Mouse (Mus musculus) hindbrain, embryonic 14.5 days (tissue): ENCODE data around the gene Fam71e2. TPM values are rescaled to one million over a fixed set of nuclear protein-coding genes. Genes with fewer than 3 reads are reported as not detected.

Experiments used
- ATAC-seq: fragments of 200-750 bp; cut with Nextera tagmentation; 2 replicates; pipeline ENCODE4 v1.8.0; 2017; ENCODE audit warnings: moderate number of reproducible peaks, mild to moderate bottlenecking, moderate TSS enrichment, moderate library complexity; ENCODE audit not compliant: low FRiP score
- DNase-seq: peaks from one replicate; pipeline ENCODE4 v3.0.0-alpha.2; 2015; ENCODE audit warnings: low spot score
- H3K27ac ChIP-seq: fragments of 300-500 bp; sonication (generic); 2 replicates; pipeline ENCODE4 v1.5.1; 2014; ENCODE audit warnings: mild to moderate bottlenecking, moderate library complexity
- H3K27me3 ChIP-seq: fragments of 300-500 bp; sonication (generic); 2 replicates; pipeline ENCODE4 v1.6.1; 2014; ENCODE audit warnings: mild to moderate bottlenecking, low read length, mixed read lengths; ENCODE audit not compliant: control insufficient read depth, insufficient read depth
- H3K36me3 ChIP-seq: fragments of 300-500 bp; sonication (generic); replicated peaks from 2 replicates; pipeline ENCODE4 v1.6.1; 2014; ENCODE audit not compliant: control insufficient read depth, insufficient read depth
- H3K4me1 ChIP-seq: fragments of 300-500 bp; sonication (generic); replicated peaks from 2 replicates; pipeline ENCODE4 v1.6.1; 2014; ENCODE audit warnings: antibody characterized with exemption, low read length, mixed read lengths; ENCODE audit not compliant: control insufficient read depth, insufficient read depth
- H3K4me2 ChIP-seq: fragments of 300-500 bp; sonication (generic); replicated peaks from 2 replicates; pipeline ENCODE4 v1.6.1; 2014; ENCODE audit warnings: mild to moderate bottlenecking, moderate library complexity
- H3K4me3 ChIP-seq: fragments of 300-500 bp; sonication (generic); replicated peaks from 2 replicates; pipeline ENCODE4 v1.5.1; 2014; ENCODE audit warnings: mild to moderate bottlenecking, low read length
- H3K9ac ChIP-seq: fragments of 300-500 bp; sonication (generic); 2 replicates; pipeline ENCODE4 v1.6.1; 2014
- H3K9me3 ChIP-seq: fragments of 300-500 bp; sonication (generic); 2 replicates; pipeline ENCODE4 v1.6.1; 2016; ENCODE audit warnings: low read length; ENCODE audit not compliant: control insufficient read depth
- WGBS: fragments of 180-500 bp; shearing (Covaris S2); extraction: QIAGEN DNeasy Blood & Tissue Kit; methylation state at CpG from one replicate; pipeline ENCODE4 v1.1.7; 2014; 5-methylcytosine and 5-hydroxymethylcytosine counted together
- polyA plus RNA-seq: library from polyadenylated mRNA; unstranded; fragments of >200 nt; fragmentation: Nextera tagmentation; extraction: Ambion mirVana; gene quantifications from 2 replicates; pipeline ENCODE4 v1.2.1, GENCODE M21; 2014

Gene Fam71e2
- polyA plus RNA-seq, 1 experiment from 2014 or later: not detected

DNA sequence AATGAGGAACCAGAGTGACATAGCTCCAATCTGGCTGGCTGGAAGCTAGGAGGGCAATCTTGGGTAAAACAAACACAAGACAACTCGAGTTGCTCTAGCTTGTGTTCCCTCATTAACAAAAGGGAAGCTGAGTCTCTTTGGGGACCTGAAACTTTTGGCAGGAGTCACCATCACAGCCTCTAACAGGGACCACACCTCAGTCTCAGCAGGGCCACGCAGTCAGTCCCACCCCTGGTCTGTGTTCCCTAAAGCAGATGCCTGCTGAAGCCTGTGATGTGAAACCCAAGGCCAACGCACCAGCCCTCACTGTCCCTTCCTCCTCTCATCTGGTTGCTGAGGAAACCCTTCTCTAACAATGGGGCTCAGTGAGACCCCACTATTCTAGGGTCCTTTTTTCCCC lies 11.0 kb upstream of the Fam71e2 start:
- peaks cover 24% of the 10 kb centered on the region for H3K27me3 ChIP-seq
- no peak overlapping the region for H3K27ac ChIP-seq
- WGBS: 64% methylated on average over 3 of the region's 3 CpGs
- H3K36me3 ChIP-seq: no peaks in the 10 kb centered on the region
- no peak for ATAC-seq
- H3K4me3 ChIP-seq: no peak overlapping the region
- no peak overlapping the region for H3K4me2 ChIP-seq
- DNase-seq: no peak
- 0 out of 2 replicates have a peak, but pooled peaks cover 5% of the 10 kb centered on the region for H3K4me1 ChIP-seq
- no peak overlapping the region for H3K9ac ChIP-seq
- no peaks in the 10 kb centered on the region for H3K9me3 ChIP-seq

DNA sequence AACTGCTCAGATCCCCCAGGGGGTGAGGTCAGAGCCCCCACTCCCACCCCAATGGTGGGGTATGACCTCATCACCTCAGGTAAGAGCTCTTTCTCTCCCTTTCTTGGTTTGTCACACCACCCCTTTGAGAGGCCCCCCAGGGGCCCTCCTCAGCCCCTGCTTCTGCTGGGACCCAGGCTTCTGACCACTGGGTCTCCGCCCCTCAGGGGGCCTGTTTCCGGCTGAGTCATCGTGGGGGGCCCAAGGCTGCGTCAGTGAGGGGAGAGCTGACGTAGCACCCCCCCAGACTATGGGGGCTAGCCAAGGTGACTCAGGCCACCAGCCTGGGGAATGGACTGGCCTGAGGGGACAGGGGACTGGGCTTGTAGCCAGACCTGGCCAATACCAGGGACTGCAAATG lies 8.8 kb upstream of the Fam71e2 start:
- ATAC-seq (no peak), DNase-seq (no peak)
- no peak overlapping the region for H3K9ac ChIP-seq
- H3K27me3 ChIP-seq: peaks cover 46% of the 10 kb centered on the region
- no peak overlapping the region for H3K4me3 ChIP-seq
- H3K9me3 ChIP-seq: no peaks in the 10 kb centered on the region
- no peak overlapping the region for H3K27ac ChIP-seq
- WGBS: 62% methylated on average over 5 of the region's 5 CpGs
- 0 out of 2 replicates have a peak, but pooled peaks cover 5% of the 10 kb centered on the region for H3K4me1 ChIP-seq
- no peak overlapping the region for H3K4me2 ChIP-seq
- H3K36me3 ChIP-seq: no peaks in the 10 kb centered on the region

DNA sequence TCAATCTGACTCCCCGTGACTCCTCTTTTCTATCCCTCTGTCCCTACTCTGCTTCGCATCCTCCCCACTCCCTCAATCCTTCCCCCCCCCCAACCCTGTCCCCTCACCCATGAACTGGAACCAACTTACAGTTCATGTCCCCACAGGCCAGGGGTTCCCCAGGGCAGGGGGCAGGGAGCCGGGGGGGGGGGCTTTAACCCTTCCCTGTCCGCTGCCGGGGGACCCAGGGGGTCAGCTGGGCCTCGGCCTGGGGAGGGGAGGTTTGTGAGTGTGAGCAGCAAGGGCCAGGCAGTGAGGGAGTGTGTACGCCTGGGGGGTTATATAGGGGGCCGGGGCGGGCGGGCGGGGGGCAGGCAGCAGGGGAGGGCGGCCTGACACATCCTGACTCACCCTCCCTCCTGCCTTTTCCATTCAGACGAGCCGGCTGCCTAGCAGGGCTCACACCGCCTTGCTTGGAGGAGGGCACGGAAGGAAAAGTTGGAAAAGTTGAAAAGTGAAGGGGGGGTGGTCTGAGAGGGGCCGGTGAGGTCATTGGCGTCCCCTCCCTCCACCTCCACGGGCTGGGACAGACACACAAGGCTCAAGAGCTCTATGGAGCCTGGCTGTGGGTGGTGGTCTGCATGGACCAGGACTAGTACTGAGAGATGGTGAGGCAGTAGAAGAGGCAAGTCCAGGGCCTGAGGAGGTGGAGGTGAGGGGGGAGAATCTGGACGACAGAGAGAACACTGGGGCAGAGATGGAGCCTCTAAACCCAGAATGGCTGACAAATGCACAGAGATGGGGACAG lies 6.9 kb upstream of the Fam71e2 start:
- no peak overlapping the region for H3K4me3 ChIP-seq
- WGBS: 4% methylated on average over 19 of the region's 20 CpGs

DNA sequence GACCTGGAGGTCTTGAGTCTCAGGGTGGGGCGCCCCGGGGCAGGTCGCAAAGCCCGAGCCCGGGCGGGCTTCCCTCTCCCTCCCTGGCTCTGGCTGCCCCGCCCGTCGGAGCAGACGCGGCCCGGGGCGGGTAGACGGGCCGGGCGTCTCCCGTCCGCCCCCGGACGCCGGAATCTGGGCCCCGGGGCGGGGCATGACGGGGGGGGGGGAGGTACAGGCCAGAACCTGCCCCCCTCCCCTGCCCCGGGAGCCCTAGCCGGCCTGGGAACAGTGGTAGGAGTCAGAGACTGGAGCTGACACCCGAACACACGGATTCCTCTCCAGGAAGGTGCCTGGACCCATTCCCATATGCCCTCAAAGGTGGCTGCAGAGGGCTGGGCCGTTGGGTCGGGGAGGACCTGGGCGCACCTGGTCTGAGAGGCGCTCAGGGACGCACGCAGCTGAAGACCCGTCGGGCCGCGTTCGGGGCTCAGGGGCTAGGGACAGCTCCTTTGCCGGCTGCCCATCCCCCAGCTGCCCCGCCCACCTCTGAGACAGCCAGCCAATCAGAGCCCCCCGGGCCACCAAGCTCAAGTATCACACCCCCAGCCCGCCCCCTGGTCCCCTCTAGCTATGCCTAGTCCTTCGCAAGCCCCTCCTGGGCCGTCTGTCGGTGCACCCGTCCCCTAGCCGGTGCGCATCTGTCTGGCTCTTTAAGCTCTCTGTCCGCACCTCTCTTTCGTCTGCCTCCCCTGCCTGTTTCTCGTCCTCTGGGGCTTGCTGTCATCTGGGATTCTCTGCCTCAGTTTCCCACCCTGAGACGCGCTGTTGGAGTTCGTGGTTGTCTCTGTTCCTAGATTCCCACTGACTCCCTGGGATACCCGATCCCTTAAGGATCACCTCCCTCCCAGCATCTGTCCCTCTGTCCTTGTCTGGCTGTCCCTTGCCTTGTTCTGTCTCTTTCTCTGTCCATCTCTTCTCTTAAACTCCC lies 6.0 kb upstream of the Fam71e2 start:
- H3K4me3 ChIP-seq: peak overlapping the region; percentile 34
- WGBS: 1% methylated on average over 35 of the region's 56 CpGs

More for the DNA sequence above, 6.9 kb upstream of the Fam71e2 start:
- no peak for DNase-seq
- no peaks in the 10 kb centered on the region for H3K36me3 ChIP-seq
- no peak overlapping the region for H3K9ac ChIP-seq
- H3K4me1 ChIP-seq: 0 out of 2 replicates have a peak, but pooled peaks cover 5% of the 10 kb centered on the region
- no peak for ATAC-seq
- H3K27me3 ChIP-seq: peaks cover 51% of the 10 kb centered on the region
- H3K9me3 ChIP-seq: no peaks in the 10 kb centered on the region
- H3K4me2 ChIP-seq: no peak overlapping the region
- no peak overlapping the region for H3K27ac ChIP-seq

DNA sequence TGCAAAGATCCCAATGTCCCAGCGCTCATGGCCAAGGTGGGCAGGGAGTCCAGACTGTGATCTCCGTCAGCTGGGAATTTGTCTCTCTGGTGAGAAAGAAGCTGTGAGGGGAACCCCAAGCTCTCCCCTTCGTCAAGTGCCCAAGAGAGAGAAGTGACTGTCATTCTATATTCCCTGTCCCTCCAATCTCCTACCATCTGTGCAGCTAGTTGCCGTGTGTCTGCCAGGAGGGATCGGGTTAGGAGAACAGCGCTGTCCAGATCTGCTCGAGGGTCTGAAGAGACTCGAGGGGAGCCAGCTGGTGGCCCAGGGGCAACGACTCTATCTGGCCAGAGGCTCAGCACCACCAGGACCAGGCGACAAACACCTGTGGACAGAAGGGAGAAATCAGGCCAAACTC lies 5.0 kb upstream of the Fam71e2 start:
- H3K4me3 ChIP-seq: no peak overlapping the region
- peaks cover 51% of the 10 kb centered on the region for H3K27me3 ChIP-seq
- H3K9ac ChIP-seq: no peak overlapping the region
- ATAC-seq (no peak), DNase-seq (no peak)
- no peak overlapping the region for H3K27ac ChIP-seq
- H3K36me3 ChIP-seq: no peaks in the 10 kb centered on the region
- H3K9me3 ChIP-seq: no peaks in the 10 kb centered on the region
- H3K4me1 ChIP-seq: 0 out of 2 replicates have a peak, but pooled peaks cover 5% of the 10 kb centered on the region
- no peak overlapping the region for H3K4me2 ChIP-seq
- 54% methylated on average over 10 of the region's 10 CpGs for WGBS

More for the DNA sequence above, 6.0 kb upstream of the Fam71e2 start:
- DNase-seq (peak; percentile 47), ATAC-seq (peak; percentile 71)
- Histone ChIP-seq H3K4me2 (peak overlapping the region; percentile 51), H3K9ac (peak overlapping the region; percentile 22), H3K27ac (no peak overlapping the region), H3K36me3 (no peaks in the 10 kb centered on the region), H3K9me3 (no peaks in the 10 kb centered on the region), H3K4me1 (0 out of 2 replicates have a peak, but pooled peaks cover 5% of the 10 kb centered on the region), H3K27me3 (peaks cover 51% of the 10 kb centered on the region)

DNA sequence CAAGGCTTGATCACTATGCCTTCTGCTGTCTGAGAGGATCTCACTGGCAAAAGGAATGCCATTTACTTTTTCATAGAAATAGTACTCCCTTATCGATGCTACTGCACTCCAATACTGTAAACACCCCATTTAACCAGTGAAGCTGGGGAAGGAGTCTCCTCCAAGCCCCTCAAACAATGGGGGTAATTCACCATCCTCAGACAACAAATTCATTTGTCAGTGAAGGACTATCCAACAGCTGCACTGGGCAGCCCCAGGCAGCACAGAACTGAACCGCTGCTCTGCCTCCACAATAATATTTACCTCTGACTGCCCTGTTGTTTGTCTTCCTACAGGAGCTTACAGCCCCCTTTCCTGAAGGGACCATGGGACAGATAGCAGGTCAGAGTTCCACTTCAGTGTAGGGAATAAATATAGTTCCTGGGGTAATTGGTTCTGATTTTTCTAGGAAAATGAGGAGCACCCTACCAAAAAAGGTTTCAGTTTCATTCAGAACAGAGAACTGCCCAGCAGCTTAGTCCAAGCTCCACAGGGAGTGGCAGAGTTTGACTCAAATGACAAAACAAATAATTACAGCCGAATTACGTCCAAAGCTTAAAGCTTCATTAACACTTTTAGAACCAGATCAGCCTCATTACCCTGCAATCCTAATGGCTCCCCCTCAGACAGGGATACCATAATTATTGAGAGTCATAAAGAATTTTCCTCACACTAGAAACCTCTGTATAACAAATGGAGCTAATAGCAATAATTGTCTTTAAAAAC lies 6.0 kb downstream of the Fam71e2 start:
- ATAC-seq (no peak), DNase-seq (no peak)
- no peak overlapping the region for H3K4me2 ChIP-seq
- H3K4me3 ChIP-seq: no peak overlapping the region
- H3K9me3 ChIP-seq: no peaks in the 10 kb centered on the region
- H3K27ac ChIP-seq: no peak overlapping the region
- H3K9ac ChIP-seq: no peak overlapping the region
- WGBS: 19% methylated on average over 4 of the region's 4 CpGs
- H3K36me3 ChIP-seq: no peaks in the 10 kb centered on the region
- no peaks in the 10 kb centered on the region for H3K27me3 ChIP-seq
- no peaks in the 10 kb centered on the region for H3K4me1 ChIP-seq

DNA sequence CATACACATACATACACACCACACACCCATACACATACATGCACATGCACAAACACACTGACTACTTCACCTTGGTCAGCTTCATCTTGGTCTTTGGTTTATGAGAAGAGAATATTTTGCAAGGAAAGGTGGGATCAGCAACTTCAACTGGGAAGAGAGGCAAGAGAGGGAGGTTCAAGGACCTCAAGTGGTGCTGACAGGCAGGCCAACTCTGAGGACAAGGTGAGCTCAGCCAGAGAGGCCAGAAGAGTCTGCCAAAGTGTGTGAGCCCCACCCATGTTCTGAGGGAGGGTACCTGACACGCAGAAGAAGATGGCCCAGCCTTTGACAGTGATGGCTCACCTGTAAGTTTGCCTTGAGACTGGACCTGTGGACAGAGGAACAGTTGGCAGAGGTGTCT lies 11.4 kb downstream of the Fam71e2 start:
- no peaks in the 10 kb centered on the region for H3K27me3 ChIP-seq
- no peaks in the 10 kb centered on the region for H3K9me3 ChIP-seq
- H3K4me2 ChIP-seq: no peak overlapping the region
- DNase-seq (no peak), ATAC-seq (no peak)
- no peaks in the 10 kb centered on the region for H3K36me3 ChIP-seq
- no peak overlapping the region for H3K4me3 ChIP-seq
- H3K4me1 ChIP-seq: no peaks in the 10 kb centered on the region
- no peak overlapping the region for H3K9ac ChIP-seq
- 59% methylated on average over 1 of the region's 1 CpGs for WGBS
- no peak overlapping the region for H3K27ac ChIP-seq

DNA sequence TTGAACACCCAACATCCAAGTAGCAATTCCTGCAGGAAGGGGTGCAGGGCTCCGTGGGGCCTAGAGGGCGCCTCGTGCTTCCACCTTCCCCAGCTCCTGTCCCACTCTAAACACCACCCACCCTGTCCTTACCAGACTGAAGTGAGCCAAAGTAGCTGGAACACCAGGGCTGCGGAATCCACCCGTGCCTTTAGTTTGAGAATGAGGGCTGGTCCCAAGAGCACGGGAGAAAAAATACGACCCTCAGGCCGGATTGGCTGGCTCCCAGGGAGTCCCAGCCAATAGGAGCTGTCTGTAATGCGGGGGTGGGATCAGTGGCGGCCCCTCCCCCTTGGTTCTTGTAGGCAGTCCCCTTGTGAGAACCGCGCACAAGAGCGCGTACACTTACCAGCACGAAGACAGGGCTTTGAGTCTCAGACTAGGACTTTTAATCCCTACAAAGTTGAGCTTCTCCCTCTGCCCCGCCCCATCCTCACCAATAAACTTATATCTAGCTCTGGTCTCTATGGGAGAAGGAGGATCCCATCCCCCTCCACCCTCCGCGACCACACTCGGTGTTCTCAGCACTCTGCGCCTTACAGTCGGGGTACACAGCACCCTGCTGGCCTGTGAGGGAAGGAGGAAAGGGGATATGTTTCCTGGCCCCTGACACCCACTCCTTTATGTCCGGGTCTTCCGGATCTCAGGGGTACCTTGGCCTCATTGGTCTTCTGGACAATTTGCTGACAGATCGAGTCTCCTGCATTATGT lies 18.1 kb downstream of the Fam71e2 start, which contains the start of gene Cox6b2:
Cox6b2 (minus strand) TSS at position 274 of the 750 bp plus-strand sequence.
- Histone ChIP-seq H3K9me3 (no peaks in the 10 kb centered on the region), H3K27ac (no peak within 1 kb of the TSS)
- peak; percentile 93 for ATAC-seq

More for the DNA sequence above, 18.1 kb downstream of the Fam71e2 start, which contains the start of gene Cox6b2:
- no peaks in the 10 kb centered on the region for H3K27me3 ChIP-seq
- H3K4me3 ChIP-seq: peak within 1 kb of the TSS; percentile 22
- peak; percentile 76 for DNase-seq
- H3K4me2 ChIP-seq: peak within 1 kb of the TSS; percentile 47
- 4% methylated on average over 24 of the region's 24 CpGs for WGBS
- H3K4me1 ChIP-seq: no peaks in the 10 kb centered on the region
- no peaks in the 10 kb centered on the region; the same call in 1 of the 2 replicates for H3K36me3 ChIP-seq
- H3K9ac ChIP-seq: 0 out of 2 replicates have a peak within 1 kb of the TSS, but pooled peaks have one; percentile 1
